Mouse (Mus musculus) embryonic facial prominence, embryonic 14.5 days (tissue): ENCODE measurements around the gene Nedd9. TPM values are rescaled to one million over a fixed set of nuclear protein-coding genes. Genes with fewer than 3 reads are reported as not detected.

Source experiments
- polyA plus RNA-seq: library from polyadenylated mRNA; unstranded; fragments of >200 nt; fragmentation: Nextera tagmentation; extraction: Ambion mirVana; gene quantifications from 2 replicates; pipeline ENCODE4 v1.2.1, GENCODE M21; 2014

Gene Nedd9
- polyA plus RNA-seq, 1 experiment from 2014 or later, result 31.1 TPM

Other genes with a start within 250 kb of the Nedd9 start
- 16.2 and 19.8 TPM in 2 replicates for gene Smim13, start 237.5 kb downstream of the Nedd9 start, polyA plus RNA-seq
- not detected in 2 replicates for gene Gm17364, start 213.4 kb downstream of the Nedd9 start, polyA plus RNA-seq
- gene Tmem170b, start 118.5 kb upstream of the Nedd9 start, polyA plus RNA-seq, result 14.9 and 15.8 TPM in 2 replicates